Mouse (Mus musculus) midbrain, embryonic 13.5 days (tissue): ENCODE measurements around the gene Pik3r5. TPM values are rescaled to one million over a fixed set of nuclear protein-coding genes. Genes with fewer than 3 reads are reported as not detected.

Experiments used
- ATAC-seq: fragments of 200-750 bp; cut with Nextera tagmentation; 2 replicates; pipeline ENCODE4 v1.8.0; 2017; ENCODE audit warnings: mild to moderate bottlenecking, moderate TSS enrichment, moderate library complexity
- H3K27ac ChIP-seq: fragments of 300-500 bp; sonication (generic); 2 replicates; pipeline ENCODE4 v1.5.1; 2015; ENCODE audit warnings: inconsistent platforms, mild to moderate bottlenecking, moderate library complexity
- H3K27me3 ChIP-seq: fragments of 300-500 bp; sonication (generic); 2 replicates; pipeline ENCODE4 v1.6.1; 2015; ENCODE audit warnings: mild to moderate bottlenecking, inconsistent platforms
- H3K36me3 ChIP-seq: fragments of 300-500 bp; sonication (generic); 2 replicates; pipeline ENCODE4 v1.6.1; 2015; ENCODE audit warnings: mild to moderate bottlenecking, inconsistent platforms
- H3K4me1 ChIP-seq: fragments of 300-500 bp; sonication (generic); replicated peaks from 2 replicates; pipeline ENCODE4 v1.6.1; 2015; ENCODE audit warnings: inconsistent platforms
- H3K4me2 ChIP-seq: fragments of 300-500 bp; sonication (generic); replicated peaks from 2 replicates; pipeline ENCODE4 v1.6.1; 2015; ENCODE audit warnings: moderate library complexity, mild to moderate bottlenecking, inconsistent platforms
- H3K4me3 ChIP-seq: fragments of 300-500 bp; sonication (generic); replicated peaks from 2 replicates; pipeline ENCODE4 v1.5.1; 2015; ENCODE audit warnings: mild to moderate bottlenecking, inconsistent platforms
- H3K9ac ChIP-seq: fragments of 300-500 bp; sonication (generic); replicated peaks from 2 replicates; pipeline ENCODE4 v1.6.1; 2015; ENCODE audit warnings: mild to moderate bottlenecking, inconsistent platforms
- H3K9me3 ChIP-seq: fragments of 300-500 bp; sonication (generic); 2 replicates; pipeline ENCODE4 v1.6.1; 2016; ENCODE audit warnings: mild to moderate bottlenecking, inconsistent platforms
- WGBS: fragments of 180-500 bp; shearing (Covaris S2); methylation state at CpG from one replicate; pipeline ENCODE4 v1.1.7; 2015; 5-methylcytosine and 5-hydroxymethylcytosine counted together
- polyA plus RNA-seq: library from polyadenylated mRNA; unstranded; fragments of >200 nt; fragmentation: Nextera tagmentation; extraction: Ambion mirVana; gene quantifications from 2 replicates; pipeline ENCODE4 v1.2.1, GENCODE M21; 2015

The Pik3r5 gene
- polyA plus RNA-seq, 1 experiment from 2014 or later: 0.24 TPM

GRCm38 (mm10) chr11:68436376-68436775 is 4.5 kb downstream of the Pik3r5 start:
- 88% methylated on average over 5 of the region's 5 CpGs for WGBS

GRCm38 (mm10) chr11:68440100-68440499 is 8.2 kb downstream of the Pik3r5 start:
- Histone ChIP-seq H3K9ac (no peak overlapping the region), H3K4me3 (no peak overlapping the region), H3K36me3 (no peaks in the 10 kb centered on the region), H3K4me1 (no peaks in the 10 kb centered on the region), H3K9me3 (no peaks in the 10 kb centered on the region), H3K4me2 (no peak overlapping the region), H3K27ac (no peak overlapping the region), H3K27me3 (no peaks in the 10 kb centered on the region)
- 86% methylated on average over 9 of the region's 9 CpGs for WGBS
- no peak for ATAC-seq

More at GRCm38 (mm10) chr11:68436376-68436775, 4.5 kb downstream of the Pik3r5 start:
- Histone ChIP-seq H3K27ac (no peak overlapping the region), H3K27me3 (peaks cover 17% of the 10 kb centered on the region), H3K4me2 (no peak overlapping the region), H3K9ac (no peak overlapping the region), H3K4me1 (peaks cover 12% of the 10 kb centered on the region), H3K36me3 (no peaks in the 10 kb centered on the region), H3K9me3 (no peaks in the 10 kb centered on the region), H3K4me3 (no peak overlapping the region)
- ATAC-seq: no peak

- no peak for ATAC-seq
- WGBS: 78% methylated on average over 5 of the region's 5 CpGs
- no peaks in the 10 kb centered on the region for H3K36me3 ChIP-seq
- H3K4me1 ChIP-seq: no peaks in the 10 kb centered on the region
- no peak overlapping the region for H3K27ac ChIP-seq
- no peaks in the 10 kb centered on the region for H3K9me3 ChIP-seq
- no peaks in the 10 kb centered on the region for H3K27me3 ChIP-seq
- no peak overlapping the region for H3K4me2 ChIP-seq
- no peak overlapping the region for H3K4me3 ChIP-seq
- no peak overlapping the region for H3K9ac ChIP-seq
These were observed 9.0 kb downstream of the Pik3r5 start for GRCm38 (mm10) chr11:68440965-68441364.

- ATAC-seq: no peak
- no peaks in the 10 kb centered on the region for H3K4me1 ChIP-seq
- no peak overlapping the region for H3K9ac ChIP-seq
- H3K9me3 ChIP-seq: no peaks in the 10 kb centered on the region
- H3K4me3 ChIP-seq: no peak overlapping the region
- H3K27ac ChIP-seq: no peak overlapping the region
- no peak overlapping the region for H3K4me2 ChIP-seq
- 92% methylated on average over 8 of the region's 8 CpGs for WGBS
- H3K27me3 ChIP-seq: no peaks in the 10 kb centered on the region
- H3K36me3 ChIP-seq: no peaks in the 10 kb centered on the region
These were observed 10.4 kb downstream of the Pik3r5 start for GRCm38 (mm10) chr11:68442346-68442745.

GRCm38 (mm10) chr11:68442983-68443638 is 11.2 kb downstream of the Pik3r5 start:
- H3K36me3 ChIP-seq: no peaks in the 10 kb centered on the region
- H3K27me3 ChIP-seq: no peaks in the 10 kb centered on the region
- no peak overlapping the region for H3K4me2 ChIP-seq
- H3K4me1 ChIP-seq: no peaks in the 10 kb centered on the region
- 84% methylated on average over 12 of the region's 12 CpGs for WGBS
- no peak for ATAC-seq
- H3K4me3 ChIP-seq: no peak overlapping the region
- no peaks in the 10 kb centered on the region for H3K9me3 ChIP-seq
- H3K27ac ChIP-seq: no peak overlapping the region
- no peak overlapping the region for H3K9ac ChIP-seq

- H3K27ac ChIP-seq: no peak overlapping the region
- H3K9me3 ChIP-seq: no peaks in the 10 kb centered on the region
- peaks cover 7% of the 10 kb centered on the region for H3K4me1 ChIP-seq
- no peak overlapping the region for H3K4me3 ChIP-seq
- no peak overlapping the region for H3K4me2 ChIP-seq
- H3K9ac ChIP-seq: no peak overlapping the region
- 88% methylated on average over 4 of the region's 4 CpGs for WGBS
- ATAC-seq: no peak
- no peaks in the 10 kb centered on the region for H3K36me3 ChIP-seq
- no peaks in the 10 kb centered on the region for H3K27me3 ChIP-seq
These were observed 14.0 kb downstream of the Pik3r5 start for GRCm38 (mm10) chr11:68445901-68446300.

GRCm38 (mm10) chr11:68446547-68446946 is 14.6 kb downstream of the Pik3r5 start:
- Histone ChIP-seq H3K4me2 (no peak overlapping the region), H3K27me3 (no peaks in the 10 kb centered on the region), H3K9ac (no peak overlapping the region), H3K36me3 (no peaks in the 10 kb centered on the region), H3K9me3 (no peaks in the 10 kb centered on the region), H3K4me1 (peaks cover 13% of the 10 kb centered on the region), H3K4me3 (no peak overlapping the region), H3K27ac (no peak overlapping the region)
- 92% methylated on average over 4 of the region's 4 CpGs for WGBS
- ATAC-seq: no peak

GRCm38 (mm10) chr11:68447242-68447641 is 15.3 kb downstream of the Pik3r5 start:
- no peak for ATAC-seq
- no peak overlapping the region for H3K4me2 ChIP-seq
- no peaks in the 10 kb centered on the region for H3K9me3 ChIP-seq
- H3K27me3 ChIP-seq: no peaks in the 10 kb centered on the region
- H3K4me1 ChIP-seq: peaks cover 13% of the 10 kb centered on the region
- H3K9ac ChIP-seq: no peak overlapping the region
- H3K27ac ChIP-seq: no peak overlapping the region
- WGBS: 91% methylated on average over 2 of the region's 2 CpGs
- H3K36me3 ChIP-seq: no peaks in the 10 kb centered on the region
- H3K4me3 ChIP-seq: no peak overlapping the region

GRCm38 (mm10) chr11:68448356-68448755 is 16.4 kb downstream of the Pik3r5 start:
- no peak for ATAC-seq
- Histone ChIP-seq H3K4me1 (peaks cover 13% of the 10 kb centered on the region), H3K4me2 (no peak overlapping the region), H3K4me3 (no peak overlapping the region), H3K36me3 (no peaks in the 10 kb centered on the region), H3K27ac (no peak overlapping the region), H3K9ac (no peak overlapping the region), H3K9me3 (no peaks in the 10 kb centered on the region), H3K27me3 (no peaks in the 10 kb centered on the region)
- 86% methylated on average over 7 of the region's 7 CpGs for WGBS

GRCm38 (mm10) chr11:68451282-68451735 is 19.4 kb downstream of the Pik3r5 start:
- H3K4me1 ChIP-seq: peaks cover 13% of the 10 kb centered on the region
- no peak overlapping the region for H3K4me3 ChIP-seq
- ATAC-seq: no peak
- WGBS: 70% methylated on average over 10 of the region's 10 CpGs
- no peaks in the 10 kb centered on the region for H3K9me3 ChIP-seq
- no peak overlapping the region for H3K27ac ChIP-seq
- no peaks in the 10 kb centered on the region for H3K36me3 ChIP-seq
- no peak overlapping the region for H3K4me2 ChIP-seq
- no peak overlapping the region for H3K9ac ChIP-seq
- no peaks in the 10 kb centered on the region for H3K27me3 ChIP-seq

GRCm38 (mm10) chr11:68451747-68452405 is 20.0 kb downstream of the Pik3r5 start:
- no peak for ATAC-seq
- no peaks in the 10 kb centered on the region for H3K9me3 ChIP-seq
- no peaks in the 10 kb centered on the region for H3K36me3 ChIP-seq
- H3K4me2 ChIP-seq: no peak overlapping the region
- H3K27me3 ChIP-seq: no peaks in the 10 kb centered on the region
- 76% methylated on average over 5 of the region's 5 CpGs for WGBS
- H3K27ac ChIP-seq: no peak overlapping the region
- H3K4me3 ChIP-seq: no peak overlapping the region
- no peak overlapping the region for H3K9ac ChIP-seq
- peaks cover 13% of the 10 kb centered on the region for H3K4me1 ChIP-seq

- Histone ChIP-seq H3K4me3 (no peak overlapping the region), H3K27ac (no peak overlapping the region)
- 94% methylated on average over 8 of the region's 8 CpGs for WGBS
These were observed 20.8 kb downstream of the Pik3r5 start for GRCm38 (mm10) chr11:68452740-68453139.

More at GRCm38 (mm10) chr11:68452740-68453139, 20.8 kb downstream of the Pik3r5 start:
- H3K36me3 ChIP-seq: no peaks in the 10 kb centered on the region
- no peak overlapping the region for H3K9ac ChIP-seq
- H3K4me1 ChIP-seq: peaks cover 13% of the 10 kb centered on the region
- H3K9me3 ChIP-seq: no peaks in the 10 kb centered on the region
- H3K4me2 ChIP-seq: no peak overlapping the region
- no peak for ATAC-seq
- H3K27me3 ChIP-seq: no peaks in the 10 kb centered on the region
